In genomic region chr7:141006914-141007313, GRCm38 (mm10) we compare ENCODE assay signal across 14 mouse cellular contexts. TPM values are rescaled to one million over a fixed set of nuclear protein-coding genes. Genes with fewer than 3 reads are reported as not detected.
A peak's percentile ranks its signal among the peaks of the same experiment; 100 is the strongest.
DNase-seq lines count a peak whose midpoint lies in the region; ATAC-seq and TF ChIP-seq lines count a peak whose summit lies in the region.
"Had no signal": no experiment of that assay in that cellular context is flagged by ENCODE, and none has a peak within 500 bp of the region (broad histone marks: within the 10 kb centered on the region; RNA-seq: fewer than 3 reads in every experiment).

No protein-coding gene starts in this region.

- no peak overlapping the region for H3K4me3 ChIP-seq in liver, adult 2 months (ENCODE audit: insufficient read depth, low read depth, low read length)
- no peak overlapping the region for H3K4me3 ChIP-seq in liver, embryonic 12.5 days
- no peak overlapping the region for H3K4me3 ChIP-seq in MEL (ENCODE audit: control insufficient read depth in 1 of 2, insufficient read depth in 1 of 2, low read depth in 2 of 2, low read length in 2 of 2)
- no peak overlapping the region for H3K4me3 ChIP-seq in thymus, adult 2 months (ENCODE audit: control insufficient read depth, insufficient read depth, low read length)
- H3K4me3 ChIP-seq: limb, embryonic 10.5 days had no signal

- TF ChIP-seq CTCF in liver, adult 2 months (IDR thresholded peaks at IDR 0.05; ENCODE audit: low read depth, low read length), result no peak
- TF ChIP-seq CTCF in MEL (IDR thresholded peaks at IDR 0.05 in 2 of 3, conservative IDR thresholded peaks at IDR 0.05 in 1 of 3; ENCODE audit: control insufficient read depth in 1 of 3, insufficient read depth in 1 of 3, low read depth in 2 of 3, low read length in 3 of 3, poor library complexity in 1 of 3, severe bottlenecking in 1 of 3), result no peak
- TF ChIP-seq CTCF in thymus, adult 2 months (IDR thresholded peaks at IDR 0.05; ENCODE audit: borderline replicate concordance, control insufficient read depth, extremely low read depth, insufficient read depth, low read length, poor library complexity), result no peak

- peak; percentile 12 to 26 for DNase-seq in cerebellum, postnatal 10 days
- no peak for DNase-seq in cerebellum, adult 8-10 months
- peak; percentile 19 for DNase-seq in liver, adult 2 months (ENCODE audit: extremely low read depth, low read depth, low spot score)
- peak; percentile 26 for DNase-seq in MEL (ENCODE audit: low read depth, low spot score)
- DNase-seq in lung, postnatal 36 days, result peak; percentile 45
- DNase-seq in thymus, adult 2 months, result no peak
- no peak for DNase-seq in gastrocnemius, postnatal 4 days (ENCODE audit: low spot score in 2 of 2)
- DNase-seq: kidney, postnatal 4 days had no signal

- no peaks in the 10 kb centered on the region for H3K27me3 ChIP-seq in liver, adult 2 months (ENCODE audit: control insufficient read depth, insufficient read depth, low read length)
- no peaks in the 10 kb centered on the region for H3K27me3 ChIP-seq in liver, embryonic 12.5 days (replicated peaks)
- peaks cover 0 to 3% of the 10 kb centered on the region in 2 experiments; a peak in 2 of 4 replicates for H3K27me3 ChIP-seq in MEL (ENCODE audit: control insufficient read depth in 1 of 2, insufficient read depth in 2 of 2, low read length in 2 of 2)
- H3K27me3 ChIP-seq in thymus, adult 2 months (ENCODE audit: control insufficient read depth, insufficient read depth, low read length), result no peaks in the 10 kb centered on the region

- H3K27ac ChIP-seq in liver, adult 2 months (replicated peaks; ENCODE audit: insufficient read depth, low read depth, low read length), result no peak overlapping the region
- H3K27ac ChIP-seq in liver, embryonic 12.5 days, result no peak overlapping the region
- no peak overlapping the region for H3K27ac ChIP-seq in MEL (ENCODE audit: control insufficient read depth, low read depth, low read length)
- no peak overlapping the region for H3K27ac ChIP-seq in thymus, adult 2 months (ENCODE audit: control insufficient read depth, insufficient read depth, low read length)
- H3K27ac ChIP-seq: limb, embryonic 10.5 days; macrophage had no signal

- no peak for TF ChIP-seq POLR2A in liver, adult 2 months (IDR thresholded peaks at IDR 0.05; ENCODE audit: extremely low read depth, insufficient read depth, low read length)
- TF ChIP-seq POLR2A in MEL (IDR thresholded peaks at IDR 0.05; ENCODE audit: control insufficient read depth in 1 of 2, insufficient read depth in 1 of 2, low read depth in 1 of 2, low read length in 2 of 2, poor library complexity in 1 of 2), result no peak
- TF ChIP-seq POLR2A in thymus, adult 2 months (IDR thresholded peaks at IDR 0.05; ENCODE audit: control insufficient read depth, extremely low read depth, insufficient read depth, low read length, poor library complexity), result no peak

- 50% methylated on average over 5 of the region's 5 CpGs for WGBS in liver, adult 2 months
- WGBS in liver, embryonic 12.5 days (ENCODE audit: insufficient replicate concordance), result 72% methylated on average over 5 of the region's 5 CpGs
- WGBS in thymus, adult 2 months, result 83% methylated on average over 5 of the region's 5 CpGs

- H3K4me1 ChIP-seq in liver, adult 2 months (ENCODE audit: control insufficient read depth, insufficient read depth, low read length), result peaks cover 14% of the 10 kb centered on the region
- peaks cover 40% of the 10 kb centered on the region for H3K4me1 ChIP-seq in liver, embryonic 12.5 days
- H3K4me1 ChIP-seq in MEL (ENCODE audit: control insufficient read depth in 1 of 2, insufficient read depth in 2 of 2, low read length in 2 of 2), result peaks cover 0 to 12% of the 10 kb centered on the region in 2 experiments; a peak in 2 of 4 replicates
- H3K4me1 ChIP-seq in thymus, adult 2 months (replicated peaks; ENCODE audit: control insufficient read depth, insufficient read depth, low read length), result peaks cover 26% of the 10 kb centered on the region

- H3K79me2 ChIP-seq in liver, adult 2 months (ENCODE audit: control insufficient read depth, insufficient read depth, low read length), result peaks cover 3% of the 10 kb centered on the region; the same call in 1 of the 2 replicates
- H3K79me2 ChIP-seq in MEL (ENCODE audit: control insufficient read depth, insufficient read depth, low read length, poor library complexity), result no peaks in the 10 kb centered on the region

- H3K9me3 ChIP-seq in liver, embryonic 12.5 days (replicated peaks), result no peaks in the 10 kb centered on the region
- no peaks in the 10 kb centered on the region for H3K9me3 ChIP-seq in MEL (replicated peaks; ENCODE audit: insufficient read depth, low read length)
- H3K9me3 ChIP-seq: limb, embryonic 10.5 days had no signal

- ATAC-seq in liver, embryonic 12.5 days, result no peak

- no peak for TF ChIP-seq EP300 in MEL (IDR thresholded peaks at IDR 0.05; ENCODE audit: low read depth in 1 of 2, low read length in 2 of 2)

- H3K9ac ChIP-seq in liver, adult 2 months (ENCODE audit: low read depth, low read length), result no peak overlapping the region
- no peak overlapping the region for H3K9ac ChIP-seq in liver, embryonic 12.5 days
- no peak overlapping the region for H3K9ac ChIP-seq in MEL (ENCODE audit: control insufficient read depth, low read depth, low read length, poor library complexity, severe bottlenecking)

- no peak for TF ChIP-seq RAD21 in MEL (IDR thresholded peaks at IDR 0.05; ENCODE audit: low read depth, low read length)

- H3K36me3 ChIP-seq in liver, adult 2 months (ENCODE audit: control insufficient read depth, insufficient read depth, low read length), result no peaks in the 10 kb centered on the region
- H3K36me3 ChIP-seq in liver, embryonic 12.5 days, result no peaks in the 10 kb centered on the region
- no peaks in the 10 kb centered on the region; a peak in 1 of 4 replicates for H3K36me3 ChIP-seq in MEL (ENCODE audit: control insufficient read depth in 1 of 2, insufficient read depth in 2 of 2, low read length in 2 of 2)
- no peaks in the 10 kb centered on the region for H3K36me3 ChIP-seq in thymus, adult 2 months (ENCODE audit: control insufficient read depth, insufficient read depth, low read length)
- H3K36me3 ChIP-seq: limb, embryonic 10.5 days had no signal

- H3K4me2 ChIP-seq in liver, embryonic 12.5 days, result no peak overlapping the region

TF ChIP-seq in MEL, 35 proteins besides CTCF, POLR2A, EP300 and RAD21:
- TF ChIP-seq ZNF384 (IDR thresholded peaks at IDR 0.05; ENCODE audit: low read depth, low read length), result peak; percentile 84
- TF ChIP-seq MEF2A (IDR thresholded peaks at IDR 0.05; ENCODE audit: extremely low read depth, insufficient replicate concordance, low read depth, low read length, poor library complexity, severe bottlenecking), result no peak
- TF ChIP-seq ZC3H11A (IDR thresholded peaks at IDR 0.05; ENCODE audit: low read depth, low read length), result no peak
TF ChIP-seq in MEL: peak in this region for 1.

RNA-seq across cellular contexts. Expression of gene Ifitm3, which starts 3.7 kb away (rescaled TPM):
- 296 and 392 TPM in 2 replicates for total RNA-seq in liver, adult 2 months (2014; rRNA removed)
- polyA plus RNA-seq in liver, adult 2 months (2012; rRNA removed), result 848 and 1,254 TPM in 2 replicates
- polyA plus RNA-seq in liver, embryonic 12.5 days (2016; fragmentation: Nextera tagmentation; extraction: Ambion mirVana), result 35.7 TPM in 2 replicates
- total RNA-seq in MEL (2012; rRNA removed), result 4.2 and 6.4 TPM in 2 replicates
- 10 to 100 TPM in 1 of 2 experiments, not detected in 1; 12.8 TPM for polyA plus RNA-seq in MEL (2012; ENCODE audit: insufficient read depth in 1 of 2, insufficient read length in 2 of 2, low read depth in 1 of 2, low replicate concordance in 2 of 2, missing spikeins in 1 of 2)
- polyA plus RNA-seq in thymus, adult 2 months (2012; rRNA removed), result 309 and 397 TPM in 2 replicates
- 10 to 100 TPM; 75.0 to 79.2 TPM for total RNA-seq in gastrocnemius, postnatal 4 days (2021)

RNA-seq across cellular contexts. Expression of gene Ifitm6, which starts 10.8 kb away (rescaled TPM):
- 0.81 and 0.83 TPM in 2 replicates for total RNA-seq in liver, adult 2 months (2014; rRNA removed)
- 0.72 and 1.7 TPM in 2 replicates for polyA plus RNA-seq in liver, adult 2 months (2012; rRNA removed)
- polyA plus RNA-seq in liver, embryonic 12.5 days (2016; fragmentation: Nextera tagmentation; extraction: Ambion mirVana), result 1.4 and 2.7 TPM in 2 replicates
- total RNA-seq in MEL (2012; rRNA removed), result not detected in 2 replicates
- not detected for polyA plus RNA-seq in MEL (2012; ENCODE audit: insufficient read depth in 1 of 2, insufficient read length in 2 of 2, low read depth in 1 of 2, low replicate concordance in 2 of 2, missing spikeins in 1 of 2)
- 4.7 and 5.9 TPM in 2 replicates for polyA plus RNA-seq in thymus, adult 2 months (2012; rRNA removed)
- 1 to 10 TPM in 1 of 2 experiments, not detected in 1; 1.2 TPM for total RNA-seq in gastrocnemius, postnatal 4 days (2021)
- total RNA-seq: gastrocnemius, adult 18-20 months had no signal
- polyA plus RNA-seq: limb, embryonic 10.5 days had no signal

RNA-seq across cellular contexts. Expression of gene Gm17387, which starts 22.0 kb away (rescaled TPM):
- not detected in 2 replicates for total RNA-seq in liver, adult 2 months (2014; rRNA removed)
- polyA plus RNA-seq in liver, adult 2 months (2012; rRNA removed), result not detected in 2 replicates
- not detected in 2 replicates for polyA plus RNA-seq in liver, embryonic 12.5 days (2016; fragmentation: Nextera tagmentation; extraction: Ambion mirVana)
- not detected in 2 replicates for total RNA-seq in MEL (2012; rRNA removed)
- polyA plus RNA-seq in MEL (2012; ENCODE audit: insufficient read depth in 1 of 2, insufficient read length in 2 of 2, low read depth in 1 of 2, low replicate concordance in 2 of 2, missing spikeins in 1 of 2), result not detected
- polyA plus RNA-seq in thymus, adult 2 months (2012; rRNA removed), result not detected in 2 replicates
- not detected for total RNA-seq in gastrocnemius, postnatal 4 days (2021)
- total RNA-seq: common myeloid progenitor, adult 5-6 weeks; gastrocnemius, adult 18-20 months; heart, postnatal 14 days had no signal
- polyA plus RNA-seq: limb, embryonic 10.5 days; macrophage had no signal

RNA-seq across cellular contexts. Expression of gene Ifitm1, which starts 39.9 kb away (rescaled TPM):
- 11.2 and 11.3 TPM in 2 replicates for total RNA-seq in liver, adult 2 months (2014; rRNA removed)
- polyA plus RNA-seq in liver, adult 2 months (2012; rRNA removed), result 48.6 and 79.4 TPM in 2 replicates
- polyA plus RNA-seq in liver, embryonic 12.5 days (2016; fragmentation: Nextera tagmentation; extraction: Ambion mirVana), result 19.5 and 23.4 TPM in 2 replicates
- total RNA-seq in MEL (2012; rRNA removed), result 0.23 TPM in 1 of 2 replicates, not detected in the other
- polyA plus RNA-seq in MEL (2012; ENCODE audit: insufficient read depth in 1 of 2, insufficient read length in 2 of 2, low read depth in 1 of 2, low replicate concordance in 2 of 2, missing spikeins in 1 of 2), result not detected
- polyA plus RNA-seq in thymus, adult 2 months (2012; rRNA removed), result 39.0 and 60.9 TPM in 2 replicates
- total RNA-seq in gastrocnemius, postnatal 4 days (2021), result 1 to 10 TPM; 4.9 to 8.2 TPM

RNA-seq across cellular contexts. Expression of gene Ifitm2, which starts 51.1 kb away (rescaled TPM):
- total RNA-seq in liver, adult 2 months (2014; rRNA removed), result 270 and 282 TPM in 2 replicates
- polyA plus RNA-seq in liver, adult 2 months (2012; rRNA removed), result 968 and 1,028 TPM in 2 replicates
- polyA plus RNA-seq in liver, embryonic 12.5 days (2016; fragmentation: Nextera tagmentation; extraction: Ambion mirVana), result 355 TPM in 2 replicates
- 177 and 213 TPM in 2 replicates for total RNA-seq in MEL (2012; rRNA removed)
- polyA plus RNA-seq in MEL (2012; ENCODE audit: insufficient read depth in 1 of 2, insufficient read length in 2 of 2, low read depth in 1 of 2, low replicate concordance in 2 of 2, missing spikeins in 1 of 2), result 100 to 1,000 TPM in 1 of 2 experiments, not detected in 1; 317 TPM
- 207 and 296 TPM in 2 replicates for polyA plus RNA-seq in thymus, adult 2 months (2012; rRNA removed)
- 100 to 1,000 TPM; 238 to 274 TPM for total RNA-seq in gastrocnemius, postnatal 4 days (2021)

Comparison
In these comparisons a context has a peak if more than half of its experiments do, and no peak if none do; other contexts are left out.
1. DNase-seq: peak in cerebellum, postnatal 10 days (2 of 2), liver, adult 2 months (single experiment), MEL (single experiment) and lung, postnatal 36 days (single experiment); none in cerebellum, adult 8-10 months (single experiment), thymus, adult 2 months (single experiment) and gastrocnemius, postnatal 4 days (0 of 2).